Mouse (Mus musculus) embryonic facial prominence, embryonic 15.5 days (tissue): ENCODE measurements around the gene Iqcj. TPM values are rescaled to one million over a fixed set of nuclear protein-coding genes. Genes with fewer than 3 reads are reported as not detected.

Experiments used
- ATAC-seq: fragments of 200-750 bp; cut with Nextera tagmentation; 2 replicates; pipeline ENCODE4 v1.8.0; 2017; ENCODE audit warnings: low read depth, moderate TSS enrichment; ENCODE audit not compliant: insufficient number of reproducible peaks, low FRiP score, low TSS enrichment
- H3K27ac ChIP-seq: fragments of 300-500 bp; sonication (generic); replicated peaks from 2 replicates; pipeline ENCODE4 v1.5.1; 2015; ENCODE audit warnings: mild to moderate bottlenecking, inconsistent platforms
- H3K27me3 ChIP-seq: fragments of 300-500 bp; sonication (generic); 2 replicates; pipeline ENCODE4 v1.6.1; 2015; ENCODE audit warnings: inconsistent platforms
- H3K36me3 ChIP-seq: fragments of 300-500 bp; sonication (generic); 2 replicates; pipeline ENCODE4 v1.6.1; 2015; ENCODE audit warnings: mild to moderate bottlenecking, inconsistent platforms
- H3K4me1 ChIP-seq: fragments of 300-500 bp; sonication (generic); 2 replicates; pipeline ENCODE4 v1.6.1; 2015; ENCODE audit warnings: inconsistent platforms
- H3K4me2 ChIP-seq: fragments of 300-500 bp; sonication (generic); replicated peaks from 2 replicates; pipeline ENCODE4 v1.6.1; 2015; ENCODE audit warnings: mild to moderate bottlenecking, inconsistent platforms
- H3K4me3 ChIP-seq: fragments of 300-500 bp; sonication (generic); replicated peaks from 2 replicates; pipeline ENCODE4 v1.5.1; 2015; ENCODE audit warnings: mild to moderate bottlenecking, inconsistent platforms
- H3K9ac ChIP-seq: fragments of 300-500 bp; sonication (generic); 2 replicates; pipeline ENCODE4 v1.6.1; 2015; ENCODE audit warnings: inconsistent platforms
- H3K9me3 ChIP-seq: fragments of 300-500 bp; sonication (generic); replicated peaks from 2 replicates; pipeline ENCODE4 v1.6.1; 2016; ENCODE audit warnings: inconsistent platforms
- WGBS: fragments of 180-500 bp; shearing (Covaris S2); methylation state at CpG from one replicate; pipeline ENCODE4 v1.1.7; 2015; 5-methylcytosine and 5-hydroxymethylcytosine counted together
- polyA plus RNA-seq: library from polyadenylated mRNA; unstranded; fragments of >200 nt; fragmentation: Nextera tagmentation; extraction: Ambion mirVana; gene quantifications from 2 replicates; pipeline ENCODE4 v1.2.1, GENCODE M21; 2015

Iqcj gene
- polyA plus RNA-seq, 1 experiment from 2014 or later: not detected

DNA sequence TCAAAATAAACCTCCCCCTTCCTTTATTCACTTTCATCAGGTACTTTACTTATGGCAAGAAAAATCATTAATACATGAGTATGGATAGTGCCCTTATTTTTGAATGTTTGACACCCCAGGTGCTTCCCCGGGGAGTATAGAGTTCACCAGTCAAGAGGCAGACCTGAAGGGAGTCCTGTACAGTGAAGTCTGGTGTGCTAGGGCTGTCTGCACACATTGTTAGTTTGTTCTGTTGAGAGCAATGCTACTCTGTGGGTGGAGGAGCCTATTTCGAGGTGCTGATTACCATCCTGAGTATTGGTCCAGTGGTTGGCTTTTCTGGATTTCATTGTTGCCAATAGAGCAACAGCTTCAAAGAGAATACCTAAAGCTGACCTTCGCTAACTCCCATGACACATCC, 26.1 kb downstream of the Iqcj start:
- H3K36me3 ChIP-seq: no peaks in the 10 kb centered on the region
- no peak overlapping the region for H3K27ac ChIP-seq
- H3K4me2 ChIP-seq: no peak overlapping the region
- H3K9ac ChIP-seq: no peak overlapping the region
- no peak overlapping the region for H3K4me3 ChIP-seq
- no peak for ATAC-seq
- WGBS: 73% methylated on average over 3 of the region's 3 CpGs
- H3K9me3 ChIP-seq: no peaks in the 10 kb centered on the region
- H3K27me3 ChIP-seq: no peaks in the 10 kb centered on the region
- H3K4me1 ChIP-seq: no peaks in the 10 kb centered on the region

DNA sequence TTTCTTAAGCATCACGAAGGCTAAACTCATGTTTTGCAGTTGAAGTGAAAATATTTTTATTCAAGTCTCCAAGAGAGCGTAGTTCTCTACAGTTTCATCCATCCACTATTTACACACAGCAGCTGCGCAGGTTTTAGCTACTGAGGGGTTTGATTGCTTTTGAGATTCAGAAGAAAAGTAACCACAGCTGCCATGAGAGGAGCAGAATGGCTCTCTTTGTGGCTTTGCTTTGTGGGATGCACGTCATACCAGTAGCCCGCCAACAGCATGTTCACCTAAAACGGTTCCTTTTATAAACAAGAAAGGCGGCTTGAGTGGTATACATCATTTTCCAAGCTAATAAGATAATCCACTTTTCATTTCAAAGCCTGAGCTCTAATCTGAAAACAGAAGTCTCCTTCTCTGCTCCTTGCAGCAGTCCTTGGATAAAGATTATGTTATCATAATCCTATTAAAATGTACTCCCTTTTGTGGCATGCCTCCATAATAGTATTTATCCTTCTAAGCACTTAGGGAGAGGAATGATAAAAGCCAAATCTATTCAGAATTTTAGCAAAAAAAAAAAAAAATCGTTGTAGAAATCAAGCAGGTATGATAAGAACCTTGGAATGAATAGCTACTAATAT, 26.7 kb downstream of the Iqcj start:
- Histone ChIP-seq H3K4me3 (no peak overlapping the region), H3K9ac (no peak overlapping the region), H3K9me3 (no peaks in the 10 kb centered on the region), H3K4me2 (no peak overlapping the region), H3K27ac (no peak overlapping the region), H3K27me3 (no peaks in the 10 kb centered on the region), H3K36me3 (no peaks in the 10 kb centered on the region), H3K4me1 (no peaks in the 10 kb centered on the region)
- WGBS: 57% methylated on average over 8 of the region's 8 CpGs
- no peak for ATAC-seq

DNA sequence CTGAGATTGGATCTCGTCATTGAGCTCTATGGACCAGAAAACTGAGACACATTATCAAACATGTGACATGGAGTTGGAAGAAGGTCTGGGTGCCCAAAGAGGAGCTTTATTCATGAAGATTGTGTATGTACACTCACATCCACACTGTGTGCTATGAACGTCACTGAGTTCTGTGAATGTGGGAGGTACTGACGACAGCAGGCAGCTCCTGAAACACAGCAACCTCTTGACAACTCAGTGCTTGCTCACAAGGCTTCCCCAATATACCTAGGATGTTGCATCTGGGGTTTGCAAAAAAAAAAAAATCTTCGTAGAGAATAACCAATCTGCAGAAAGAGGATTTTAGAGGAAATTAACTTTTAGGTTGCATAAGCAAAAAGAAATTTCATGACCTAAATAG, 31.1 kb downstream of the Iqcj start:
- no peaks in the 10 kb centered on the region for H3K4me1 ChIP-seq
- no peak overlapping the region for H3K27ac ChIP-seq
- H3K36me3 ChIP-seq: no peaks in the 10 kb centered on the region
- H3K9me3 ChIP-seq: no peaks in the 10 kb centered on the region
- ATAC-seq: no peak
- H3K4me2 ChIP-seq: no peak overlapping the region
- no peak overlapping the region for H3K9ac ChIP-seq
- no peaks in the 10 kb centered on the region for H3K27me3 ChIP-seq
- H3K4me3 ChIP-seq: no peak overlapping the region
- 76% methylated on average over 4 of the region's 4 CpGs for WGBS

DNA sequence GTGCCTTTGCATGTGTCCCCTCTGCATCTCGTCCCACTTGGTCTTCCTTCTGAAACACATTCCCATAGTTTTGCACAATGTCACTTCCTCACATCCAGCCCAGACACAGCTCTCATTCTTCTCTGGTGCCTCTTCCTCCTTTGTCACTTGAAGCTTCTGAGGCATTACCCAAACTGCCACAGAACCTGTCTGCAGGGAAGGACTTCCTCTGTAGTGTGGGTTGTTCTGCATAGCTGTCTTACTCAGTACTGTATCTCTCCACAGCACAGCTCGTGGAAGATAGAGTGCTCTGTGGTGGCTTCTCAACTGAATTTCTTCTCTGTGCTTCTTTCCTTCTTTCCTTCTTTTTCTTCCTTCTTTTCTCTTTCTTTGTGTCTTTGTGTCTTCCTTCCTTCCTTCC, 33.4 kb downstream of the Iqcj start:
- H3K4me2 ChIP-seq: no peak overlapping the region
- WGBS: 51% methylated on average over 2 of the region's 2 CpGs
- H3K27me3 ChIP-seq: no peaks in the 10 kb centered on the region
- H3K36me3 ChIP-seq: no peaks in the 10 kb centered on the region
- H3K4me3 ChIP-seq: no peak overlapping the region
- H3K27ac ChIP-seq: no peak overlapping the region
- no peak overlapping the region for H3K9ac ChIP-seq
- no peak for ATAC-seq
- H3K4me1 ChIP-seq: no peaks in the 10 kb centered on the region
- H3K9me3 ChIP-seq: no peaks in the 10 kb centered on the region

DNA sequence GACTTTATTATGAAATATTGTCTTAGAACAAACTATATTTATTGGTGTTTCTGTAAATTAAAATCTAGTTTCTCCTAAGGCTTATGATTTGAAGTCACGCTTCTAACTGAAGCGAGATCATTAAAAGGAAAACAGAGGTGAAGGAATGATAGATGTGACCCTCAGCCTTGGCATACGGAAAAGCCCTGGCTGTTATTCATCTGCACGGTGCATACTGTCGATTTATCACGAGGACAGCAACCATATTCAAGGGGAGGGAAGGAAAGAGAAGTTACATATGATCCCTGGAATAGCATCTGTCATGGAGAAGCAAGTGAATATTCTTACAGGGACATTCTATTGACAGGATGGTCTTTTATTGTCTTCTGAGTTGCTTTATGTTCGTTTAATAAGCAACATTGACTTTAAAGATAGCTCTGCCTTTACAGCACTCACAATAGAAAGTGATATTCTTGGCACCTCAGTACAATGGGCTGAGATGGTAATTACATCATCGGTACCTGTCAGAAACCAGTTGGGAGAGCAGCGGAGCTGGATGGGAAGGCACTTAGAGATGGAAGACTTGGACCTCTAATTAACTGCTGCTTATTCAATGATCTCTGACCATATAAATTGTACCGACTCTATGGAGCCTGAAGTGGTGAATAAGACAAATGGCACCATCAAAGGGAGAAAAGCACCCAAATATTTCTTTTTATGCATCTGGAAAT, 38.6 kb downstream of the Iqcj start:
- no peak overlapping the region for H3K27ac ChIP-seq
- no peak for ATAC-seq
- H3K9ac ChIP-seq: no peak overlapping the region
- no peaks in the 10 kb centered on the region for H3K9me3 ChIP-seq
- H3K4me2 ChIP-seq: no peak overlapping the region
- no peaks in the 10 kb centered on the region for H3K4me1 ChIP-seq
- H3K4me3 ChIP-seq: no peak overlapping the region
- H3K36me3 ChIP-seq: no peaks in the 10 kb centered on the region
- H3K27me3 ChIP-seq: no peaks in the 10 kb centered on the region
- 83% methylated on average over 10 of the region's 10 CpGs for WGBS

DNA sequence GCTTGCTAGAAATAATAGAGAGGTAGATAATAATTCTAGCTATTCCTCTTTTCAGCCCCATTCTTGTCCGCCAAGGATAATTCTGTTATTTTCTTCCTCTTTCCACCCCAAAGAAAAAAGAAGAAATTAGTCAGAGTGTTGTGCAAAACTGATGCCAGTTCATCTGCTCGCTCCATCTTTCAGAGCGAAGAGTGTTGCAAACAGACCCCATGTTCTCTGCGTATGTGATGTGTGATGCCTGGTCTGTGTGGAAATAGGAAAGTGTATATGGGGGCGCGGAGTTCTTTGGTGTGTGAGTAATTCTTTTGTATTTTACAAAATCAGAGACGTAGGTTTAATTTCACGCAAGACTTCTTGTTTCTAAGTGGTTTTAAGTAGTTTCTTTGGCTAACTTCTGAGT, 39.2 kb downstream of the Iqcj start:
- 90% methylated on average over 8 of the region's 8 CpGs for WGBS
- Histone ChIP-seq H3K4me2 (no peak overlapping the region), H3K27me3 (no peaks in the 10 kb centered on the region), H3K36me3 (no peaks in the 10 kb centered on the region), H3K4me1 (no peaks in the 10 kb centered on the region), H3K9me3 (no peaks in the 10 kb centered on the region), H3K9ac (no peak overlapping the region), H3K27ac (no peak overlapping the region), H3K4me3 (no peak overlapping the region)
- ATAC-seq: no peak

DNA sequence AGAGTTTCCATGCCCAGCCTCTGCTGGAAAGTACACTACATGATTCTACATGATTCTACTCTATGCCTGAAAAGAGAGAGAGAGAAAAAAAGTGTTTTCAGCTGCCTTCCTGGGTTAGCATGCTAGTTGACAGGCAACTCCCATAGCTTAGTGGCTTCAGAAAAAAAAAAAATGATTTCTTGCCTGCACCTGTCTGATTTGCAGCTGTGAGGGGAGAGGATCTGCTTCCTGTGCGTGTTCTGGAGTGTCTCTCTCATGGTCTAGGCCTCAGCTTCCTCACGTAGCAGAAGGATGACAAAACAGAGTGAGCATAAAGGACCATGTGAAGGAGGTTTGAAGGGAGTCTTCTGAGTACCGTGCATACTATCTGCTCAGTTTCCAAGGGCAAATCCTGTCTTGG, 39.9 kb downstream of the Iqcj start:
- no peaks in the 10 kb centered on the region for H3K36me3 ChIP-seq
- no peak overlapping the region for H3K4me2 ChIP-seq
- WGBS: 58% methylated on average over 3 of the region's 3 CpGs
- H3K9me3 ChIP-seq: no peaks in the 10 kb centered on the region
- H3K9ac ChIP-seq: no peak overlapping the region
- H3K27me3 ChIP-seq: no peaks in the 10 kb centered on the region
- no peak overlapping the region for H3K27ac ChIP-seq
- no peak overlapping the region for H3K4me3 ChIP-seq
- H3K4me1 ChIP-seq: no peaks in the 10 kb centered on the region
- no peak for ATAC-seq

DNA sequence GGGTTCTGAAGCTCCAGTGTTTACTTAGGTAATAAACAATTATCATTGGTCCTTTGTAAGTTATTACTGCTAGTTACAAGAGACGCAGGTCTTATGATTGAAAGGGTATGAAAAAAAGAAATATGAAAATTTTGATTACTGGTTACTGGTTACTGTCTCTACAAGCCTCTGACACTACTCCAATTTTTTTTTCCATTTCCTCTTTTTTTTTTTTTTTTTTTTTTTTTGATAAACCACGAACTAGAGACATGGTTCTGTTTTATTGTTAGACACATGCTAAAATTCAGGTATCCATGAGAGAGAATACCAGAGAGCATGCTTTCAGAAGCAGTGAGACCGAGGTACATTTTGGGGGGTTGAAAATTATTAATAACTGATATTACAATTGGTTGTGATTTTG, 43.8 kb downstream of the Iqcj start:
- Histone ChIP-seq H3K9me3 (no peaks in the 10 kb centered on the region), H3K27ac (no peak overlapping the region), H3K36me3 (no peaks in the 10 kb centered on the region), H3K4me1 (no peaks in the 10 kb centered on the region), H3K9ac (no peak overlapping the region), H3K4me2 (no peak overlapping the region), H3K27me3 (no peaks in the 10 kb centered on the region), H3K4me3 (no peak overlapping the region)
- ATAC-seq: no peak
- 71% methylated on average over 3 of the region's 3 CpGs for WGBS

DNA sequence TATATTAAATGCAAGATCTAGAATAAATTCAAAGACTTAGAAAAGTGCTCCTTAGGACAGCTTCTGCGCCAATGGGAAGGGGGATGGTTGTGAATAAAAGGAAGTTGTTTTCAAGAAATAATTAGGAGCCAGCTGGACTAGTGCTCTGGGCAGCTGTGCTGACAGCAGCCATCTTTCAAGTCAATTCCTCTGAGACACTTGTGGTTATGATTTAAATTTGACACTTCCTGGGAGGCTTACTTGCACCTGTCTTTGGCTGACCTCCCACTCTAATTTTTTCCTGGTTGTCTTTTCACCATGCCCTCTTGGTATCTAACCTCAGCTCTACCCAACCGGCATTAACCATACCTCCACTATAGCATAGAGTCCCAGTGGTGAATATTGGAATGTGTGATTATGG, 55.0 kb downstream of the Iqcj start:
- no peak overlapping the region for H3K4me3 ChIP-seq
- no peaks in the 10 kb centered on the region for H3K4me1 ChIP-seq
- H3K27me3 ChIP-seq: no peaks in the 10 kb centered on the region
- H3K4me2 ChIP-seq: no peak overlapping the region
- no peaks in the 10 kb centered on the region for H3K9me3 ChIP-seq
- peak; percentile 34; the same call in 1 of the 2 replicates for ATAC-seq
- no peak overlapping the region for H3K27ac ChIP-seq
- no peaks in the 10 kb centered on the region for H3K36me3 ChIP-seq
- WGBS: 76% methylated on average over 2 of the region's 2 CpGs
- no peak overlapping the region for H3K9ac ChIP-seq

DNA sequence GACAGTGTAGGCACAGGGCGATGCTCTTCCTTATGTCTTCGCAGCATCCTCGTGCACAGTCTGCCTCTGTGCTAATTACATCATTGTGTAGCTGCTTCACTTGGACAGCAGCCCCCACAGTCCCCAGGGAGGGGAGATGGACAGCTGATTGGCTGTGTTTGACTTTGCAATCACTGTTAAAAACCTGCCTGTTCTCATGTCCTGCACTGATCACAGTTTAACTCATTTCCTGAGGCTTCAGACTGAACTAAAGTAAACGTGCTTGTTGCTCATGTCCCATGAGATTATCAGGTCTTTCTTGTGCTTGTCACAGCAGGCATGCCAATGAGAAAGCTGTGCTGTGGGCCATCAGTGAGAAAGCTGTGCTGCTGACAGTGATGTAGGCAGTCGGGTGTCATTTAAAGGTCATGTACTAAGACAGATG, 60.5 kb downstream of the Iqcj start:
- H3K4me2 ChIP-seq: no peak overlapping the region
- WGBS: 38% methylated on average over 5 of the region's 5 CpGs
- H3K27ac ChIP-seq: no peak overlapping the region
- H3K36me3 ChIP-seq: no peaks in the 10 kb centered on the region
- H3K9ac ChIP-seq: no peak overlapping the region
- H3K4me3 ChIP-seq: no peak overlapping the region
- no peaks in the 10 kb centered on the region; the same call in 1 of the 2 replicates for H3K4me1 ChIP-seq
- H3K27me3 ChIP-seq: no peaks in the 10 kb centered on the region
- 0 out of 2 replicates have a peak, but pooled peaks have one; percentile 4 for ATAC-seq
- H3K9me3 ChIP-seq: no peaks in the 10 kb centered on the region

DNA sequence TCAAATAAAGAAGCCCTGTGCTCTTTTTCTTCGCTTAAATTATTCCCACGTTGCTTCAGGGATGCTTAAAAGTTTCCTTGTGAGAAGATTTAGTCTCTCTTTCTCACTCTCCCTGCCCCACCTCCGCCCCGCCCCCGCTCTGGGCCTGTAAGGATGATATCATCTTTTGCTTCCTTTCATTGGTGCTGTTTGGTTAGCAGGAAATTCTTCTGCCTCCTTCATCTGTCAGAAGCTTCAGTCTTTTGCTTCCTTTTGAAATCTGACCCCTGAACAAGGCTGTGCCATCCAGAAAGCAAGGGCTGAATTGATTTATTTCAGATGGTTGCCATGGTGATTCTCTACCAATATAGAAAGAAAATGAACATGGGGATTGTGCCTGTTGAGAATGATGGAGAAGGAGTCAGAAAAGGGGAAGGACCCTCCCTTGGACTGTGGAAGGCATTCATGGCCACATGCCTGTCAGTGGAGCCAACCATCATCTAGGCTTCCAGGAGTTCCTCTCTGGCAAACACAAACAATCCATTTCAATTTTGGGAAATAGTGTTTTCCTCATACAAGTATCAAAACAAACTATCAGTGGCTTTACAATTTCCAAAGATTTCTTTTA, 62.5 kb downstream of the Iqcj start:
- Histone ChIP-seq H3K4me1 (no peaks in the 10 kb centered on the region; the same call in 1 of the 2 replicates), H3K9me3 (no peaks in the 10 kb centered on the region), H3K4me3 (no peak overlapping the region), H3K4me2 (no peak overlapping the region), H3K36me3 (no peaks in the 10 kb centered on the region), H3K27ac (no peak overlapping the region), H3K27me3 (no peaks in the 10 kb centered on the region), H3K9ac (no peak overlapping the region)
- WGBS: 17% methylated on average over 5 of the region's 5 CpGs
- ATAC-seq: no peak
